Mouse (Mus musculus) bone marrow macrophage, adult 2 months (primary cell): Measurements from ENCODE around the gene Fzd7. TPM values are rescaled to one million over a fixed set of nuclear protein-coding genes. Genes with fewer than 3 reads are reported as not detected.
"Not testable (repeated sequence)": the region's sequence is repeated elsewhere in the genome, so short reads cannot be mapped to it uniquely, and the experiment has no call there.

ENCODE experiments used
- H3K27ac ChIP-seq: 2 replicates; pipeline ENCODE4 v1.5.1; 2012; ENCODE audit warnings: low read depth, low read length; ENCODE audit not compliant: insufficient read depth
- H3K4me1 ChIP-seq: 2 replicates; pipeline ENCODE4 v1.6.1; 2012; ENCODE audit warnings: low read length; ENCODE audit not compliant: control insufficient read depth, insufficient read depth
- H3K4me3 ChIP-seq: 2 replicates; pipeline ENCODE4 v1.5.1; 2012; ENCODE audit warnings: mild to moderate bottlenecking, low read length, moderate library complexity; ENCODE audit not compliant: insufficient read depth
- CTCF ChIP-seq: IDR thresholded peaks from 2 replicates; pipeline ENCODE4 v1.5.1; 2012; ENCODE audit warnings: low read depth, mild to moderate bottlenecking, low read length, moderate library complexity
- POLR2A ChIP-seq: IDR thresholded peaks from 2 replicates; pipeline ENCODE4 v1.6.1; 2012; ENCODE audit warnings: mild to moderate bottlenecking, low read depth, low read length, borderline replicate concordance
- polyA plus RNA-seq: library from polyadenylated mRNA; stranded (reverse); fragments of >200 nt; gene quantifications from 2 replicates; pipeline ENCODE4 v1.2.4, GENCODE M21; 2012; ENCODE audit not compliant: missing spikeins, insufficient read depth, insufficient read length

The Fzd7 gene
- 4.3 and 4.5 TPM in 2 replicates for polyA plus RNA-seq

DNA sequence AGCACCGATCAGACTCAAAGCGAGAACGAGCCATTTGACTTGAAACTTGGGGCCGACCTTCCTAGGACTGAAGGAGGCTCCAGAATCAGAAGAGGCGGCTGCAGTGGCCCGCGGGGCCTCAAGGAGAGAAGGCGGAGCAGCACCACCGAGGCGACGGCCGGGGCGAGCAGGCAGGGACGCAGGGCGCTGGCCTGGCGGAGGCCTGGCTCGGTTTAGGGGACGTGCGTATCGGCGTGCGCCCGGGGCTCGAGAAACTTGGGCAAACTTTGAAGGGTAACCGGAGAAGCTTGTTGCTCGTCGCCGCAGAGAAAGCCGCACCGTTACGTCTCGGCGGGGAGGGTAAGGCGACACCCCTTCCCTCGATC is at the start of gene Fzd7:
Gene Fzd7, plus strand, starts transcription at position 94 of the 365 bp plus-strand sequence.
- TF ChIP-seq POLR2A: no peak
- no peak for TF ChIP-seq CTCF
- peak within 1 kb of the TSS; percentile 94 for H3K4me3 ChIP-seq
- peak within 1 kb of the TSS; percentile 84 for H3K27ac ChIP-seq
- H3K4me1 ChIP-seq: peaks cover 35% of the 10 kb centered on the region

- TF ChIP-seq POLR2A (no peak), CTCF (no peak)
- Histone ChIP-seq H3K27ac (no peak overlapping the region), H3K4me3 (no peak overlapping the region), H3K4me1 (peaks cover 6% of the 10 kb centered on the region; the same call in 1 of the 2 replicates)
Observed at GRCm38 (mm10) chr1:59433296-59433695, 48.9 kb upstream of the Fzd7 start.

- Histone ChIP-seq H3K4me3 (no peak overlapping the region), H3K27ac (no peak overlapping the region), H3K4me1 (peaks cover 6% of the 10 kb centered on the region; the same call in 1 of the 2 replicates)
- TF ChIP-seq CTCF (no peak), POLR2A (no peak)
Observed at GRCm38 (mm10) chr1:59434071-59434470, 48.2 kb upstream of the Fzd7 start.

- TF ChIP-seq CTCF (no peak), POLR2A (no peak)
- H3K27ac ChIP-seq: no peak overlapping the region
- H3K4me3 ChIP-seq: no peak overlapping the region
- H3K4me1 ChIP-seq: peaks cover 6% of the 10 kb centered on the region; the same call in 1 of the 2 replicates
Observed at GRCm38 (mm10) chr1:59435270-59435669, 47.0 kb upstream of the Fzd7 start.

GRCm38 (mm10) chr1:59436321-59436720 is 45.9 kb upstream of the Fzd7 start:
- no peak overlapping the region for H3K4me3 ChIP-seq

DNA sequence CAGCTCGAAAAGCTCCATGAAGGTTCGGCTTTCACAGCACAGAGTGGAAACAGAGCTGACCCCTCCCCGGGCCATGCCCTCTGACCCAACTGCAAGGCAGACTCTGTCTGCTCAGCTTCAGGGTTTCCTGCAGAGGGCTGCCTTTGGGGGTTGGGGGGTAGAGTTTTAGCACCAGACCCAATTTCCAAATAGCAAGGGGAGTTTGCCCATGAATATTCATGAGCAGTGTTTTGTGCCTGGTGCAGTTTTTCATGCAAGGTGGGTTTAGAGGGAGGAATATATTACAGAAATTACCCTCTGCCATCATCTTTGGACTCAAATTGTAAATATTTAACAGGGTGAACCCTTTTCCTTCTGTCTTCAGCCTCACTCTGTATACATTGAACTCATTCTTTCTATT is 44.3 kb upstream of the Fzd7 start:
- Histone ChIP-seq H3K4me3 (no peak overlapping the region), H3K27ac (no peak overlapping the region), H3K4me1 (peaks cover 6% of the 10 kb centered on the region; the same call in 1 of the 2 replicates)
- TF ChIP-seq POLR2A (no peak), CTCF (no peak)

More at GRCm38 (mm10) chr1:59436321-59436720, 45.9 kb upstream of the Fzd7 start:
- peaks cover 6% of the 10 kb centered on the region; the same call in 1 of the 2 replicates for H3K4me1 ChIP-seq
- no peak for TF ChIP-seq CTCF
- TF ChIP-seq POLR2A: no peak
- H3K27ac ChIP-seq: no peak overlapping the region

DNA sequence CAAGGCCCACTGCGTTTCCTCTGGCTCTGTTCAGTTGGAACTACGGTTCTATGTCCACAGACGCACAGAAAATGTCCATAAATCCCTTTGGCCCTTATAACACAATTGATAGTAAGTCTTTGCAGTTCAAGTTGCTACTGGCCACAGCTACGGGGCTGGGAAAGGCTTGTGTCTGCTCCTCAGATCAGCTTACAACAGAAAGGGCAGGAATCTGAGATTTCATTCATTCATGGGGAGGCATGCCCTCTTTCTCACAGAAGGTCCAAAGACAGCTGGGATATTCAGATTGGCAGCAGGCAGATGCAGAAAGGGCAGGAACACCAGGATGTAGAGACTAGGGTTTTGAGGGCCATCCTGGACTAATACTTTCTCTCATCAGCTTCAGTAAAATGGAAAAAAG is 43.9 kb upstream of the Fzd7 start:
- Histone ChIP-seq H3K27ac (no peak overlapping the region), H3K4me1 (peaks cover 6% of the 10 kb centered on the region; the same call in 1 of the 2 replicates), H3K4me3 (no peak overlapping the region)
- TF ChIP-seq POLR2A: no peak

GRCm38 (mm10) chr1:59439252-59439651 is 43.0 kb upstream of the Fzd7 start:
- no peak overlapping the region for H3K4me3 ChIP-seq
- H3K4me1 ChIP-seq: peaks cover 6% of the 10 kb centered on the region; the same call in 1 of the 2 replicates
- TF ChIP-seq POLR2A (no peak), CTCF (no peak)
- no peak overlapping the region for H3K27ac ChIP-seq

DNA sequence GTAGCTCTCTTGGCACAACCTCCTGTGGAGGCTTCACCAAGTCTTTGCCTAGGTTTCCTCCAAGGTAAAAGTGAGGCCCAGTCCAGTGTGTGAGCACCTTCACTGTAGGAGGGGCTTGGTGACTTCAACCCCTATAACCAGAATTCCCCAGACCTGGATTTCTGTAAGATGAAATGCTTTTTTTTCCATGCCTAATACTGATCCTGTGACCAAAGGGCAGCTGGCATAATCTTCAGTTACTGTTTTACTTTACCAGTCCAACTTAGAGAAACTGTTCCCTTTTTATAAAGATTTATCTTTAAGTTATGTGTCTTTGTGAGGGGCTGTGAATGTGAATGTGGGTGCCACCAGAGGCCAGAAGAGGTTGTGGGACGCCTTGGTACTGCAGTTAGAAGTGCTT is 42.3 kb upstream of the Fzd7 start:
- H3K4me1 ChIP-seq: peaks cover 12% of the 10 kb centered on the region
- H3K27ac ChIP-seq: no peak overlapping the region
- TF ChIP-seq CTCF (no peak), POLR2A (no peak)
- no peak overlapping the region for H3K4me3 ChIP-seq

- not testable (repeated sequence) for H3K4me3 ChIP-seq, H3K27ac ChIP-seq
- peaks cover 15% of the 10 kb centered on the region for H3K4me1 ChIP-seq
Observed at GRCm38 (mm10) chr1:59442721-59443120, 39.5 kb upstream of the Fzd7 start.

DNA sequence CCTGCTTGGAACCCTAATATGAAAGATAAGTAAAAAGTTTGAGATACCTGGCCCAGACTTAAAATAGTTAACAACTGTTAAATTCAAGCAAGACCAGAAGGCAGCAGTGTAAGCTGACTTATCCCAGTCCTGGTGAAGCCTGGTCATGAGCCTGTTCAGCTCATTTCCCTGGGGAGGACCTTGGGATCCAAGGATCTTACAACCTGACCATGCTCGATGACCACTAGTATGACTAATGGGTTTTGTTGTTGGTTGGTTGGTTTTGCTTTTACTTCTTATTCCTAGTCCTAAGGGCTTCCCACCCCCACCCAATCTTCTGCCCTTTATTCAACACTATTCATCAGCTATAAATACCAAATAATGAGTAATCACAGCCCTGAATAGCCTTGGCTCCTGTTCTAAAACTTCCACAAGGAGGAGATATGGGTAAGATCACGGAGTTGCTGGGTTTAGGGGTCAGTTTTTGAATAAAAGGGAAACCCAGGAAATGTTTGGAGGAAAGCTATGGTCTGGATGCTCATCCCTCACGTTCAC is 38.0 kb upstream of the Fzd7 start:
- H3K4me3 ChIP-seq: no peak overlapping the region
- H3K4me1 ChIP-seq: peaks cover 15% of the 10 kb centered on the region
- TF ChIP-seq POLR2A: no peak
- TF ChIP-seq CTCF: no peak
- no peak overlapping the region for H3K27ac ChIP-seq
